Mouse (Mus musculus): ENCODE measurements at regions not wholly inside any gene's neighbourhood (a gene's known extent, or its start where the extent isn't known, plus 50 kb on each side); places are given as distances from the start of the nearest gene placed in this dataset.

DNA sequence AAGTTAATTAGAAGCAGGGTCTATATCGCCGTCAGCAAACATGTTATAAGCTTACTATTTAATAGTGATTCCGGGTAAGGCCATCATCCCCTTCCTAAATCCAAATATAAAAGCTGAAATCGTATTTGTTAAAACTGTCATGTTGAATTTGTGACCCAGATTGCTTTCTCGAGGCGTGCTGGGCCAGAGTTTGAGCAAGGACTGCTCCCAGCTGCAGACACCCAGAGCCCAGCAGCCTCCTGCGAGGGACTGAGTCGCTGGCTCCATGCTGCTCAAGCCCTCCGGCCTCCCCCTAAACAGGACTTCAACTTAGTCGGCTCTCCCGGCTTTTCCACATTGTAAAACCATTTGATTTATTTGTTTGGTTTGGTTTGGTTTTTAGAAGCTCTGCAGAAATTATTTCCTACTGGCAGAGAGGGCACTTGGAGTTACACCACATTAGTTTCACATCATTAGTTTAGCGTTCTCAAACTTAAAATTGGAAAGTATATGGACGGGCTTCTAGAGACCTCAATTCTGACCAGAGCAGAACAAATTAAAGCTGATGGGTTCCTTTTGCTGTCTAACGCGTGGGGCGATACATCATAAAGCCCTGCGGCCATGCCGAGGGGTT, 126.4 kb upstream of the Pitx1 start:
- intact Hi-C loops (cut with DNase I) = loop anchor here (10.0 kb wide), 2 partner anchors 118 to 192 kb away; no protein-coding TSS in a partner anchor

DNA sequence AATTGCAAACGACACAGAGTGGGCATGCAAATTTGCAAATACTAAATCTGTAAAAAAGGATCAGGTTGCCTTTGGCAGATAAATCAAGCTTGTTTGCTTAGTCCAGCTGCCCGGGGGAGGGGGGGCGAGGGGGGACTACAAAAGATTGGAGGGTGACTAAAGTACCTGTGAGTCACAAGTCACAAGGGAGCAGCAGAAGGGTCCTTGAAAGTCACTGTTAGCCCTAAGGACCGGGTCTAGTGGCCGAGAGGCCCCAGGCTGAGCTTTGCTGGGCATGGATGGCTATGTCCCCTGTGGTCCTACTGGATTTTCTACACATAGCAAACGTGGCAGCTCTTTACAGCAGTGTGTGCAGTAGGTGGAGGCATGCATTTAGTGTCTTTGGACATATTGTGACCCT, 118.4 kb upstream of the Pitx1 start:
- intact Hi-C loops (cut with DNase I) = loop anchor here (10.0 kb wide), 1 partner anchor 190 kb away; no protein-coding TSS in a partner anchor

DNA sequence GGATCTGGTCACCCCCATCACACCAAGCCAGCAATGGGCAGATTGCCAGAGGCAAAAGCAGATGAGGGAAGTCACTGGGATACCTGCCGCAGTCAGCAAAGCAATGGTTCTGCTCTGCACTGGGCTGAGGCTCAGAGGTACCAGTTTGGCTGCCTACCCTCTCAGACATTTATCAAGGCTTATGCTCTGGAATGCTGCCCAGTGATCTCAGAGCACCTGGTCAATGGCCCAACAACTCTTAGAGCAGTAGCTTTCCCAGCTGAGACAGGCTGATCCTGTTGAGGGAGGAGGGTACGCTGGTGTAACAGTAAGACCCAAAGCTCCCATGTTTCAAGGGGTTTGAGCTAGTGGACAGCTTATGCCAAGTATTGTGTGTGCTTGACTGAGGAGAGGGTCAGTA, 117.4 kb upstream of the Pitx1 start:
- intact Hi-C loops (cut with DNase I) = loop anchor here (10.0 kb wide), 1 partner anchor 189 kb away; no protein-coding TSS in a partner anchor

DNA sequence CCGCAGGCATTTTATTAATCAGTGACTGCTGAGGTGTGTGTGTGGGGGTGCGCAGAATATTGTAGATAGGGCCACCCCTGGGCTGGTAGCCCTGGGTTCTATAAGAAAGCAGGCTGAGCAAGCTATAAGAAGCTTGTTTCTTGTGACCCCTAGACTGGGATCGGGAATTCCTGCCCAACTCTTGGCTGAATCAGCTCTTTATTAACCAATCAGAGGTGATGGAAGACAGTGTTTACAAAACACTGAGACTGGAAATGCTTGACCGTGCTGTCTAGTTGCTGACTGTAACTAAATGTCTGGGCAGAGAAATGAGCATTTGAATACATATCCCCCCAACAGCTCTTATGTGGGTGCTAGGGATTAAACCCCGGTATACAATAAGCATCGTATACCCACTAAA, 114.8 kb upstream of the Pitx1 start:
- intact Hi-C loops (cut with DNase I) = loop anchor here (10.0 kb wide), 1 partner anchor 186 kb away; no protein-coding TSS in a partner anchor

DNA sequence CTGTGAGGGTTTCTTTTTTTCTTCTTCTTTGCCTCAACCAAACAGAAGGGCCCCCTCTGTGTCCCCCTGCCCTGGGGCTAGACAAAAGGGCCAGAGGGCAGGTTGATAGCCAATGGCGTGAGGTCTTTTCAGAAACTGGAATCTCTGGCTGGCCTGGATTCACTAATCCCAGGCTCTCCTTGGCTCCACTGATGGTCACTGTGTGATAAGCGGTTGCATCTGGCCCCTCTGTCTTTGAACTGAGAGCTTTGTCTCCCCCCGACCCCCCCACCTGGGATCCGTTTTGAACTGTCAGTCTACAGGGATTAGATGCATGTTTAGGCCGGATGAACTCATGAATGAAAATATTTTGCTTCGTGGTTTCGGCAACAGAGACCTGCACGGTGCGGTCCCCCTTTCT, 112.6 kb upstream of the Pitx1 start:
- intact Hi-C loops (cut with DNase I) = no loop called here

DNA sequence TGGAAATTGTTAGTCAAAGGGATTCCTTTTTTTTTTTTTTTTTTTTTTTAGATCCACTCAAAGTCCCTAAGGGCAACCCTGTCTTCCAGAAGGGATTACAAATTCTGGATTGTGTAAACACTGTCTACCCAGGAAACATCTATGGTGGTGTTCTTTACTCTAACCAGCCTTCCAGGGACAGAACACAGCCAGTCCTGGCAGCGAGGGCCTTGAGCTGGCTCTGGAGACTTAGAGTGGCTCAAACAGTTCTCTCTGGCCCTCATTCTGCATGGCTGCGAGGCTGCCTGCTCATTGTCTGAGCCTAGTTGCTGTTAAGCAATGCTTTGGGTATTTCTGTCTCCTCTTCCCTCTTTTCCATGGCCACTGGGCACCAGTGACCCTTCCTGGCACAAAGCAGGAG, 112.2 kb upstream of the Pitx1 start:
- intact Hi-C loops (cut with DNase I) = no loop called here

DNA sequence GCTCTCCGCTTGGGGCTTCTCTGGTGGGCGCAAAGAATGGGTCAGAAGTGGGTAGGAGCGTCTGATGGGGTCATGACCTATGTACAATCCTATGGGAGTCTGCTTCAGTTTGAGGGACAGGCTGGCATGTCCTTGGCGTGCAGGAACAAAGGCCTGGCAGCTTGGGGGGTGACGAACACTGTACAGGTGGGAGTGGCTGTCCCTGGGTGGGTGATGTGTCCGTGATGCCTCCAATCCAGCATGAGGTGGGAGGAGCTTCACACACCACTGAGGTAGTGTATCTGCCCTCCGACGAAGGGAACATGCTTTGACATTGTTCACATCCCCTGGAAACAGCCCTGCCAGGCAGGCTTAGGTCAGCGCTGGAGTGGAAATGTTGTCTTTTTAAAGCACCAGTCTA, 101.4 kb upstream of the Pitx1 start:
- intact Hi-C loops (cut with DNase I) = no loop called here

DNA sequence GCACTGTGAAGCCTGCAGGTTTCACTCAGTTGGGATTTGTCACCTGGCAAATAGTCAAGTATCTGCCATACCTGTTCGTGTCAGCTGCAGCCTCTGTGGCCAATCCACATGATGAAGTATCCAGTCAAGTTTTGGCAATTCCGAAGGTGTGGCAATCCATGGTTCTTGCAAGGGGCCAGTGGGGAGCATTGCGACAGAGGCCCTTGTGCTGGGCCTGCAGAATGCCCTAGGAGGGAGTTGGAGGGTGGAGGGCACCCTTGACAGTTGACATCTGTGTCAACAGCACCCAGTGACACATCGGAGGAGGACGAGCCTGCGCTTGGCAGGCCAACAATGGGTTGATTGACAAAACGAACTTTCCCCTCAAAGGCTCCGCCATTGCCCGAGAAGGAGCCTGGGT, 101.0 kb upstream of the Pitx1 start:
- intact Hi-C loops (cut with DNase I) = no loop called here

DNA sequence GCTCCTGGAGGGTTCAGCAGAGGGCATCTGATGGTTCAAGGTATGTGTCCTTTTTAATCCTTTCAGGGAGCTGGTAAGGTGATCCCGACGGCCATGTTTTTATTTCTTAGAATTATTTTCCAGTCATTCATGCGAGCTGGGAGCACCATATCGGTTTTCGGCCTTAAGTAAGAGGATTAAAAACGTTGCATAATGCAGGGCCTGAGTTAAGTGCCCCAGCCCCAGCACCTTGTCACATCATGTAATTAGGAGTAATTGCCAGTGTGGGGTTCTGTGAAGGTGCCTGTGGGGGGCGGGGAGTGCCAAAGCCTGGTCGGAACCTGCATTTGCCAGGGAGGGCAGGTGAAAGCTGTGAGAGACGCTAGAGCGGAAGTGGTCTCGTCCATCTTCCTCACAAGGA, 94.6 kb upstream of the Pitx1 start:
- intact Hi-C loops (cut with DNase I) = no loop called here

DNA sequence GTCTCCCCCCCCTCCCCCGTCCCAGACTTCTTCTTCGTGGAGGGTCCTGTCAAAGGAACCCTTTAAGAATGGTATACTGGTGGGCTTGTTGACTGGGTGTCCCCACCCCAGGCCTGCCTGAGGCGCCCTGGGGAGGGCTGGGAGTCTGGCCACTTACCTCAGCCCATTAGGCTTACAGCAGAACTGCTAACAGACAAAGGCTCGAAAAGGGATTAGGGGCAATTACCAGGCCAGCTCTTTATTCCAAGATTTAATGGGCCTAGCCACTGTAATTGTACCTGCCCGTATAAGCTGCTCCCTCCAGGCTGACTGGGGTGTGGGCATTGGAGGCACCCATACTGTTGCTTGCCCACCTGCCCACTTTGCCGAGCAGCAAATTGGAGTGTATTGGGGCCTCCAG, 93.8 kb upstream of the Pitx1 start:
- intact Hi-C loops (cut with DNase I) = no loop called here

DNA sequence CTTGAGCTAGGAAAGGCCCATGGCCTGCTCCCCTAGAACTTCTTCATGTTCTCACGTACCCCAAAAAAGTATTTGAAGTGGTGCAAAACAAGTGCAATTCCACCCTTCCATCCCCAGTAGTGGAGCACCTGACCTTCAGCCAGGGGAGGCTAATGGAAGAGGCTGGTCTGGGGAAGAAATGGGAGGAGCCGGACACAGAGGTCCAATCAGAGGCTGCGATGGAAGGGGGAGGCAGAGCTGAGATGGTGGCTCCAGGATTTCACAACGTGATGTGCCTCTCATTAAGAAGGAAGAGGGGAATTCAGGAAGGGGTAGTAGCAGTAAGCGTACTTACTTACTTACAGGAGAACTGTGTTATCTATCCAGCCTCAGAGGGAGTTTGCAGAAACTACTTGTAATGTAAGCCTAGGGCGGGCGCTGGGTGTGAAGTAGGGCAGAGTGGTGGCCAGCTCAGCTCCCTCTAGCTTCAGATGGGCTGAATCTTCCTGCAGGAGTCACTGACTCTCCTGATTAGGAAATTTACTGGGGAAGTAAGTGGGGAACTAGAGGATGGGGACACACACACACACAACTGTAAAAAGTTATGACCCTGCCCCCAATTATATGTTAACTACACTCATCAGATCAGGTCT, 87.6 kb upstream of the Pitx1 start:
- intact Hi-C loops (cut with DNase I) = no loop called here

DNA sequence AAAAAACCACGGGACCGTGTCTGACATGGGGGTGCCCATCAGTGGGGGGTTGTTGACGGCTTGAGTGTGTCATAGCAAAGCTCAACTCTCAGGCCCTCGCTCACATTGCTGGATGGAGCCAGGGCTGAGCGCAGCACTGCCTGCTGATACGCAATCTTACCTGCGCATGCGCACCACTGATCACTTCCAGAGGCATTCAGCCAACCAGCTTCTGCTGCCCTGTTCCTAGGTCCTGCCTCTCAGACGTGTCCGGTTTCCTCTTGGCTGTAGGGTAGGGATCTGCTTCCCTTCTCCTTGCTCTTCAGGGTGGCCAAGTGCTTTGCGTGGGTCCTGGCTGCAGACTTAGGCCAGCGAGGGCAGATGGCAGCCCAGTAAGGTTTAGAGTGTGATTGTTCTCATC, 81.3 kb upstream of the Pitx1 start:
- intact Hi-C loops (cut with DNase I) = no loop called here

DNA sequence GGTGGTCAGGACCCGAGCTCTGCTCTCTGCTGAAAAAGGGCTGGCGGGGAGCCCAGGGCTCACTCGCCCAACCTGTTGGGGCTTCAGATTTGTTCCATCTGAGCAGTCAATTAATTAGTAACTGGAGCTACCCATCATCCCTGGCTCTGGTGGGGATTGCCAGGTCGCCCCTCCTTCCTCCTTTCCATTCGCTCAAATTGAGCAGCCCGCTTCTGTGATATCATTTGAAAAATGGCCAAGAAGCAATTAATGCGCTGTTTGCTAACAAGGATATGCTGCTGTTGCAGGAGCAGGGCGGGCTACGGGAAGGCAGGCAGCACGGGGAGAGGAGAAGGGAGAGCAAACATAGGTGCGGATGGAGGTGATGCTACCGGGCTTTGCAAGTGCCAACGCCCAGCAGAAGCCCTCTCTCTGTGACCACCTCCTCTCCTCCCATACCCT, 76.3 kb upstream of the Pitx1 start:
- intact Hi-C loops (cut with DNase I) = no loop called here

DNA sequence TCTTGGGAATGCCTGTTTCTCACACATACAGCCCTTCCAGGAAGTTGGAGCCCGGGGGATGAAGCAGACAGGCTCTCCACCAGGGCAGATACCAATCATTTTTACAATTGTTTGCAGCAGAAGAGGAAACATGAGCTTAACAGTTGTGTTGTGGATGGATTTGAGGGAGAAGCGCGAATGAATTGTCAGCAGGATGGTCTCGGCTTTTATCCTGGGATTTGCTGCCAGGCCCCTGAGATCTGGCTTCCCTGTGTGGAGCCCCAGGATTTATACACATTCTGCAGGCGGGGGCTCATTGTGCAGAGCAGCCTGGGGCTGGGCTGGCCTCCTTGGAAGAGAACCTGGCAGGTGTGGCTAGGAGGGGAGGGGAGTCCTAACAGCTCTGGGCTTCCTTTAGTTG, 73.9 kb upstream of the Pitx1 start:
- intact Hi-C loops (cut with DNase I) = no loop called here

DNA sequence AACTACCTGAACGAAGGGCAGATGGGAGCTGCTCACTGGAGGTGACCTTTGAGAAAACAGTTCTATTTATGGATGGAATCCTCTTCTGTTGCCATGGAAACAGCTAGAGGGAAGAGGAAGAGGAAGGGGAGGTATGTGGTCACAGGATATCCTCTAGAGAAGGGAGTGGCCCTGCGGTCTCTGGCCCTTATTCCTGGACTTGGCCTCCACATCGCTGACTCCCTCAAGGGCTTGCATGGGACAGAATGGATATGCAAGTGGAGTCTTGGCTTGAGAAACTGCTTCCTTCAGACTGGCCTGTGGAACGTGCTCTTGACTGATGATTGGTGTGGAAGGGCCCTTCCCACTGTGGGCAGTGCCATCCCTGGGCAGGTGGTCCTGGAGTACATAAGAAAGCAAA, 68.9 kb upstream of the Pitx1 start:
- intact Hi-C loops (cut with DNase I) = no loop called here

DNA sequence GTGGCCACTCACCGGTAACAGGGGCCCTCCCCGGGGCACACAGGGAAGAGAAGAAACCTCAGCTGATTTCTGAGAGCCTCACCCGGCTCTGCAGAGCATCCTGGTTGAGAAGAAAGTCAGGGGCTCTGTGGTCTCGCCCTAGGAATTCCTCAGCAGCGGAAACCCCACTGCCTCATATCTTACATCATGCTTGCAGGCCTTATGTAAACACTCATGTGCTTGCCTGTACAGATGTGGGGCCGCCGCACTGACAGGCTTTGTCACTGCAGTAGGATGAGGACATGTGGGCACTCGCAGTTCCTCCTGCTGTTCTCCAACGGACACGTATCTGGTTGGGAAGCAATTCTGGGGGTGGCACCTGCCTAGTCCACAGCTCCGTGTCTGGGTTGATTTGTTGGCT, 66.3 kb upstream of the Pitx1 start:
- intact Hi-C loops (cut with DNase I) = no loop called here

DNA sequence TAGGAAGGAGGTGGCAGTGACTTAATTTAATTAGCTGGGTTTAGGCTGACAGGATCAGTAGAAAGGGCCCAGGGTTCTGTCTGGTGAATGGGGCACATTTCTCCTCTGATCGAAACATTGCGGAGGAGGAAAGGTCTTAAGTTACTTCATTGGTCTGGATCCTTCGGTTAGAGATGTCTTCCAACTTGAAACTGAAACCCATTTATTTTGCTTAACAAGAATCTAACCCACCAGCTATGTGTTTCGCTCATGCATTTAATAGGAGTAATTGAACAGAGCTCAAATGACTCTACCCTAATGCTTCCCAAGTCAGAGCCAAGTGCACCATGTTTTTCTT, 64.2 kb upstream of the Pitx1 start:
- intact Hi-C loops (cut with DNase I) = no loop called here

DNA sequence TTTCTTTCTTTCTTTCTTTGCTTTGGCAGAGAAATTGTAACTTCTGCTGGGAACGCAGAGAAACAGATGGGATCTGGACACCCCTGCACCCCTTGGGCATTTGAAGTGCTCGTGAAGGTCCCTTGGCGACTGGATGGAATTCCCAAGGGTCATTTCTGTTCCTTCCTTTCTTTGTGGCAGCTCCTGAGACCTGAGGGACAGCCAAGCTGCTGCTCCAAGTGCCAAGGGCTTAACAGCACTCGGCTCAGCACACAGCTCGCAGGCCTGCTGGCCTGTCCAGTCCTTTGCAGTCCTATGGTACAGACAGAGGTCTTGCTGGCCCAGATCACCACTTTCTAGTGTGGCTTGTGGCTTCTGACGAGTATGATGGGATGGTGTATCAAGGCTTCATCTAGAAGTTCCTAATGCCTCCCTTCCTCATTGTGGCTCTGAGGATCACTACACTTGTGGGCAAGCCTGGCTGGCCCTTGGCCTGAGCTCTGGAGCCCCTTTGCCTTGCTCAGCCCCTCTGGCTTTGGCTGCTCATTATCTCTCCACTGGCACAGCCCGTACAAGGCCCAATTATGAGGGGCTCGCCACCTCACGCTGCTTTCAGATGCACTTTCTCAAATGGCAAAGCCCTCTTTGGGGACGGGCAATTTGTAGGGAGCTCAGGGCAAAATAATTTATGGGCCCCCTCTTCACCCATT, 63.7 kb upstream of the Pitx1 start:
- intact Hi-C loops (cut with DNase I) = no loop called here

DNA sequence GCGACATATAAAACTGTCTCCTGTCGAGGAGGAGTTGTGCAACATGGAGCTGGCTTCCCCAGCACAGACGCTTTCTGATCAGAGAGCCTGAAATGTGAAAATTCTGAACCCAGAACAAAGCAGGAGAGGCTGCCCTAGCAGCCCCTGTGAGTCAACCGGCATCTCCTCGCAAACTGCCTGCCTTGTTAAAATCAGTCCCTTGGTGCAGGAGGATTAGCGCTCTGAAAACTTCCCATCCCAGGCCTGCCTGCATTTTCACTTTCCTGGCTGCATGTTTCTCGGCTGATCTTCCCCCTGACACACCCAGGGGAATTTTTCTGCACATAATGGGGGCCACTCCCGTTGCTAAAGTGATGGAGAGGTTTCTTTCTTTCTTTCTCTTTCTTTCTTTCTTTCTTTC, 63.0 kb upstream of the Pitx1 start:
- intact Hi-C loops (cut with DNase I) = no loop called here

DNA sequence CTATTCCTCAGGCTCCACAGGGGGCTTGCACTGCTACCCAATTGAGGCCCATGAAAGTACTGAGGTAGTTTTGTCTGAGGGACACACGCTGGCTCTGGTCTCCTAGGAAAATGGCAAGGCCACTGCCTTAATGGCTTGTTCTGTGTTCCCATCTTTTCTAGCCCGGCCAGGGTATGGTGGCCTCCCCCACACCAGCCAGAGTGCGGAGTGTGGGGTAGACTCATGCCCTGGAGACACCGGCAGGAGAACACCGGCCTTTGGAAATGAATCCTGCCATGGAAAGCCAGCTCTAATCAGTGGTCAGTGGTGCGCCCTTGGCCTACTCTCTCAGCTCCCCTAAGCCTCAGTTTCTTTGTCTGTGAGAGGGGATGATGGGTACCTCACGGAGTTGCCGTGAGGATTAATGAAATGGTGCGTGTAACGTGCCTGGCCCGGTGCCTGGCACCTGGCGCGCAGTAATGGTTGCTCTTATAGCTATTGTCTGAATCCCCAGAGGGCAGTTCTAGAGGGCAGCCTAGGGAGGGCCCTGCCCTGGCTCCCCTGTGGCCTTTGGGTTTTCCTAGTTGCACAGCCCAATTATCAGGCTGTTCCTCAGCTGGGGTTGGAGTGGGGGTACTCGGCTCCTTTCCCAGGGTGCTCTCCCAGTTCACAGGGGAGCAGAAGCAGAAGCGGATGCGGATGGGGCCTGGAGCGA, 62.4 kb upstream of the Pitx1 start:
- intact Hi-C loops (cut with DNase I) = no loop called here

DNA sequence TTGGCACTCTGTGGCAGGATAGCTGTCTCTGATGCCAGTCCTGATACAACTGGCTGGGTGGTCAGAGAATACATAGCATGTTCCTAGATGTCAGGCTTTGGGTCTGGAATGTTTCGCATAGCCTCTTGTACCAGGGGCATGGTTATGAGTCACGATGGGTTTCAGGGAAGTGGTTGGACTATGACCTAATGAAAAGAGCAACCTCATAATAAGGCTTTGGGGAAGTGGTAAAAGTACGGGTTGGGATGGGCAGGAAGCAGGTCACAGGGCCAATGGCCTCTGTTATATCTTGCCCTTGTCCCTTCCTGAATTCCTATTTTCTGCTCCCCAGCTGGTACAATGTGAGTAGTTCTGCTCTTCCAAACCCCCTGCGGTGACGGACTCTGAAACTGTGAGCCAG, 59.5 kb upstream of the Pitx1 start:
- intact Hi-C loops (cut with DNase I) = no loop called here

All from adrenal gland (tissue).